Mouse (Mus musculus) heart, postnatal 0 days (tissue): ENCODE measurements at regions not wholly inside any gene's neighbourhood (a gene's known extent, or its start where the extent isn't known, plus 50 kb on each side); places are given as distances from the start of the nearest gene placed in this dataset.

ENCODE experiments used
- ATAC-seq: fragments of 200-750 bp; cut with Nextera tagmentation; 2 replicates; pipeline ENCODE4 v1.8.0; 2017; ENCODE audit warnings: low read depth, moderate number of reproducible peaks, moderate library complexity; ENCODE audit not compliant: insufficient read depth
- DNase-seq: peaks from one replicate; pipeline ENCODE4 v3.0.0-alpha.2; 2016; ENCODE audit warnings: low spot score
- H3K27ac ChIP-seq: fragments of 300-500 bp; sonication (generic); 2 replicates; pipeline ENCODE4 v1.5.1; 2014; ENCODE audit warnings: low read depth, mild to moderate bottlenecking
- H3K27me3 ChIP-seq: fragments of 300-500 bp; sonication (generic); 2 replicates; pipeline ENCODE4 v1.6.1; 2014; ENCODE audit warnings: low read length, mixed read lengths; ENCODE audit not compliant: control insufficient read depth, insufficient read depth
- H3K36me3 ChIP-seq: fragments of 300-500 bp; sonication (generic); replicated peaks from 2 replicates; pipeline ENCODE4 v1.6.1; 2014; ENCODE audit warnings: low read length, mixed read lengths; ENCODE audit not compliant: control insufficient read depth, insufficient read depth
- H3K4me1 ChIP-seq: fragments of 300-500 bp; sonication (generic); 2 replicates; pipeline ENCODE4 v1.6.1; 2014; ENCODE audit warnings: antibody characterized with exemption; ENCODE audit not compliant: control insufficient read depth, insufficient read depth
- H3K4me2 ChIP-seq: fragments of 300-500 bp; sonication (generic); 2 replicates; pipeline ENCODE4 v1.6.1; 2014; ENCODE audit warnings: low read depth, mild to moderate bottlenecking, low read length, moderate library complexity
- H3K4me3 ChIP-seq: fragments of 300-500 bp; sonication (generic); 2 replicates; pipeline ENCODE4 v1.5.1; 2014; ENCODE audit warnings: low read depth, low read length
- H3K9ac ChIP-seq: fragments of 300-500 bp; sonication (generic); replicated peaks from 2 replicates; pipeline ENCODE4 v1.6.1; 2014; ENCODE audit warnings: low read depth, low read length, mixed read lengths
- H3K9me3 ChIP-seq: fragments of 300-500 bp; sonication (generic); replicated peaks from 2 replicates; pipeline ENCODE4 v1.6.1; 2016; ENCODE audit warnings: low read length; ENCODE audit not compliant: control insufficient read depth
- CTCF ChIP-seq: IDR thresholded peaks from 2 replicates; pipeline ENCODE4 v1.5.1; 2016; ENCODE audit warnings: antibody characterized with exemption, control low read depth, low read depth
- EP300 ChIP-seq: IDR thresholded peaks from 2 replicates; pipeline ENCODE4 v1.6.1; 2016; ENCODE audit warnings: antibody characterized with exemption, low read depth
- WGBS: fragments of 180-500 bp; shearing (Covaris S2); extraction: QIAGEN DNeasy Blood & Tissue Kit; methylation state at CpG from one replicate; pipeline ENCODE4 v1.1.7; 2014; 5-methylcytosine and 5-hydroxymethylcytosine counted together

- Histone ChIP-seq H3K4me1 (no peaks in the 10 kb centered on the region), H3K27me3 (no peaks in the 10 kb centered on the region), H3K9me3 (peaks cover 14% of the 10 kb centered on the region), H3K4me2 (no peak overlapping the region), H3K27ac (no peak overlapping the region), H3K9ac (no peak overlapping the region), H3K36me3 (no peaks in the 10 kb centered on the region), H3K4me3 (no peak overlapping the region)
- WGBS = 87% methylated on average over 8 of the region's 8 CpGs
- TF ChIP-seq CTCF (no peak), EP300 (no peak)
- DNase-seq (no peak), ATAC-seq (no peak)
Measured at GRCm38 (mm10) chr1:35986666-35987065, 81.5 kb upstream of the Hs6st1 start.

DNA sequence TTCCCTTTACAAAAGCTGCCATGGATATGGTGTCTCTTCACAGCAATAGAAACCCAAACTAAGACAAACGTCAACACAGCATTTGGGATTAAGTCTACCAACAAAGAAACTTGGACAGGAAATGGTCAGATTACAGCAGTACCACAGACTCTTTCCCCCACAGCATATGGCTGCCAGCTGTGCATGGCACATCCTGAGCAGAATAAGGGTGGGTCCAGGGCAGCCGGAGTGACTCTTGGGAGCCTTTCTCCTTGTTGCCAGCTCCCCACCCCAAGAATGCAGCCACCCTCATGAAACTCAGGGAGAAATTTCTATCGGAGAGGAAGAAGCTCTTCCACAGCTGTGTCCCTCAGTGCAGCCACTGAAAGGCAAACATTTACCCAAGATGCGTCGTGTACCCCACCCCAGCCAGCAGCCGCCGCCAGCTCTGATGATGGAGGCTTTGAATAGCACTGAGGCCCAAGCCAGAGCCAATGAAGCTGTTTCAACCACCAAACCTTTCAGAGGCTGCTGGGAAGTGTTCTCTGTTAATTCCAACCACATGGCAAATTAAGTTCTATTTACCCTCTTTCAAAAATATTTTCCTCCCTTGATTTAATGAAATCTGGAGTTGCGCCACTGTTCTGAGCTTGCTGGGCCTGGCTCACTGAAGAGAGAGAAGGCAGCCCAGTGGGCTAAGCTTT lies 75.8 kb upstream of the Hs6st1 start:
- DNase-seq (no peak), ATAC-seq (no peak)
- no peaks in the 10 kb centered on the region for H3K4me1 ChIP-seq
- H3K4me2 ChIP-seq = no peak overlapping the region
- no peak overlapping the region for H3K27ac ChIP-seq
- WGBS = 86% methylated on average over 8 of the region's 8 CpGs
- H3K4me3 ChIP-seq = no peak overlapping the region
- TF ChIP-seq CTCF (no peak), EP300 (no peak)
- peaks cover 14% of the 10 kb centered on the region for H3K9me3 ChIP-seq
- H3K9ac ChIP-seq = no peak overlapping the region
- H3K36me3 ChIP-seq = no peaks in the 10 kb centered on the region
- H3K27me3 ChIP-seq = no peaks in the 10 kb centered on the region

GRCm38 (mm10) chr1:35992937-35993336 lies 75.3 kb upstream of the Hs6st1 start:
- TF ChIP-seq EP300 (no peak), CTCF (no peak)
- Histone ChIP-seq H3K4me3 (no peak overlapping the region), H3K9me3 (peaks cover 14% of the 10 kb centered on the region), H3K4me1 (no peaks in the 10 kb centered on the region), H3K4me2 (no peak overlapping the region), H3K9ac (no peak overlapping the region), H3K27ac (no peak overlapping the region), H3K36me3 (no peaks in the 10 kb centered on the region), H3K27me3 (no peaks in the 10 kb centered on the region)
- no peak for DNase-seq
- no peak for ATAC-seq
- 54% methylated on average over 3 of the region's 3 CpGs for WGBS

GRCm38 (mm10) chr1:35995691-35996090 lies 72.5 kb upstream of the Hs6st1 start:
- H3K9me3 ChIP-seq = 0 out of 2 replicates have a peak, but pooled peaks cover 1% of the 10 kb centered on the region
- no peaks in the 10 kb centered on the region for H3K36me3 ChIP-seq
- no peak overlapping the region for H3K4me3 ChIP-seq
- TF ChIP-seq CTCF (no peak), EP300 (no peak)
- no peak overlapping the region for H3K27ac ChIP-seq
- no peaks in the 10 kb centered on the region for H3K4me1 ChIP-seq
- H3K9ac ChIP-seq = no peak overlapping the region
- WGBS = 78% methylated on average over 6 of the region's 6 CpGs
- no peak for ATAC-seq
- no peak for DNase-seq
- H3K27me3 ChIP-seq = no peaks in the 10 kb centered on the region
- no peak overlapping the region for H3K4me2 ChIP-seq

DNA sequence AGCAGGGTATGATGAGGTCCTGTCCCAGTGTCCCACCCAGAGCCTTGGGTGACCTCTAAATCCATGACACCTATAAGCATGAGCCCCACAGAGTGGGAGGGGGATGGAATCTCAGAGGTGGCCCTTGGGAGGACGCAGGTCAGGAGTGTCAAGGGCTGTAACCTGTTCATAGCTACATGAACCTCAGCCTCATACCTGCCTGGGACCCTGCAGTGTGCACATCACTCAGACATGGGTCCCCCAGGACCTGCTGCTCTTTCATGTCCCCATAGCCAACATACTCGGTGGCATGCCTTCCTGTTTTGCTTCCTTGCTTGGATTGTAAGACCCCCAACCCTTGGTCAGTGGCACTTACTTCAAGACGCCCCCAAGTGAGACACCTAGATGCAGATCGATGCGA lies 66.9 kb upstream of the Hs6st1 start:
- no peak for DNase-seq
- WGBS = 93% methylated on average over 5 of the region's 5 CpGs
- no peak for ATAC-seq
- Histone ChIP-seq H3K36me3 (no peaks in the 10 kb centered on the region), H3K27me3 (no peaks in the 10 kb centered on the region), H3K27ac (no peak overlapping the region), H3K9ac (no peak overlapping the region), H3K4me1 (no peaks in the 10 kb centered on the region), H3K9me3 (no peaks in the 10 kb centered on the region), H3K4me2 (no peak overlapping the region), H3K4me3 (no peak overlapping the region)
- TF ChIP-seq CTCF = no peak
- no peak for TF ChIP-seq EP300

DNA sequence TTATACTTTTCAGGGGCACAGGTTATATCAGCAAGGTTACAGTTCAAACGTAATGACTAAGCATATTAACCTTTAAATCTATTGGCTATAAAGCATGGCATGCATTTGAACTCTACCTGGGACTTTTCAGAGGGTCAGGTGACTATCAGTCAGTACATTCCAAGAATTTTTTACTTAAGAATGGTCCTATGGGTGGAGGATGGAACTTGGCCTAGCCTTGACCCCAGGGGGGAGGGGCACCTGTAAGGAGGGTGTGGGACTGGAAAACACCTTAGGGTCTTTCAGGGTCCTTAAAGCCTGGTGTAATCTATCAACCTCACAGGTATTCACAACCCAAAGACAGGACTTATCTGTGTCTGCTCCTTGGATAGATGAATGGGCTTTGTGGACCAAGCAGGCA lies 66.4 kb upstream of the Hs6st1 start:
- no peaks in the 10 kb centered on the region for H3K36me3 ChIP-seq
- no peaks in the 10 kb centered on the region for H3K27me3 ChIP-seq
- no peak overlapping the region for H3K9ac ChIP-seq
- no peak for DNase-seq
- H3K4me2 ChIP-seq = no peak overlapping the region
- H3K9me3 ChIP-seq = no peaks in the 10 kb centered on the region
- H3K27ac ChIP-seq = no peak overlapping the region
- ATAC-seq = no peak
- WGBS = 85% methylated on average over 1 of the region's 1 CpGs
- no peaks in the 10 kb centered on the region for H3K4me1 ChIP-seq
- H3K4me3 ChIP-seq = no peak overlapping the region
- TF ChIP-seq CTCF (no peak), EP300 (no peak)
